ENCODE assay signal across 27 mouse cellular contexts in genomic region chr13:32024822-32025221, GRCm38 (mm10).
A peak's percentile ranks its signal among the peaks of the same experiment; 100 is the strongest.
DNase-seq lines count a peak whose midpoint lies in the region; ATAC-seq lines count a peak whose summit lies in the region.
"Had no signal": no experiment of that assay in that cellular context is flagged by ENCODE, and none has a peak within 500 bp of the region (broad histone marks: within the 10 kb centered on the region; RNA-seq: fewer than 3 reads in every experiment).

No protein-coding gene starts in this region.

- peak; percentile 5 for DNase-seq in kidney, adult 9 months
- DNase-seq in kidney, postnatal 14 days, result no peak
- DNase-seq in liver, embryonic 11.5 days (ENCODE audit: low spot score), result no peak
- DNase-seq: adrenal gland, postnatal 25 days; cerebellum, adult 11-12 months; cerebellum, adult 9-11 months; gastrocnemius, adult 2 months; gastrocnemius, postnatal 36 days; heart, adult 2 months; heart, postnatal 4 days; layer of hippocampus, adult 9-11 months; liver; right cerebral cortex, postnatal 4 days; thymus, postnatal 4 days had no signal

- ATAC-seq in liver, embryonic 11.5 days (replicated peaks; ENCODE audit: low FRiP score), result no peak
- ATAC-seq in liver, embryonic 12.5 days, result no peak
- ATAC-seq in limb, embryonic 12.5 days (ENCODE audit: insufficient number of reproducible peaks, insufficient read depth, low FRiP score, low TSS enrichment, low read depth), result no peak; the same call in 1 of the 2 replicates
- no peak for ATAC-seq in midbrain, embryonic 16.5 days
- no peak for ATAC-seq in megakaryocyte progenitor cell, adult 5-6 weeks (replicated peaks; ENCODE audit: poor library complexity)
- ATAC-seq: CD4-positive, CD25-positive, alpha-beta regulatory T cell, adult 4 months; forebrain, embryonic 16.5 days; intestine, embryonic 16.5 days had no signal

- no peak overlapping the region for H3K4me2 ChIP-seq in liver, embryonic 11.5 days
- no peak overlapping the region for H3K4me2 ChIP-seq in liver, embryonic 12.5 days
- H3K4me2 ChIP-seq in limb, embryonic 12.5 days, result no peak overlapping the region
- H3K4me2 ChIP-seq in midbrain, embryonic 16.5 days (ENCODE audit: low read length), result no peak overlapping the region
- H3K4me2 ChIP-seq: embryonic facial prominence, embryonic 15.5 days; heart, embryonic 12.5 days; hindbrain, embryonic 13.5 days; lung, embryonic 15.5 days; midbrain, embryonic 12.5 days; neural tube, embryonic 13.5 days had no signal

- no peaks in the 10 kb centered on the region for H3K9me3 ChIP-seq in liver, embryonic 11.5 days (ENCODE audit: control insufficient read depth, low read length)
- H3K9me3 ChIP-seq in liver, embryonic 12.5 days (replicated peaks), result no peaks in the 10 kb centered on the region
- no peaks in the 10 kb centered on the region for H3K9me3 ChIP-seq in limb, embryonic 12.5 days
- H3K9me3 ChIP-seq in midbrain, embryonic 16.5 days (replicated peaks; ENCODE audit: control insufficient read depth, low read length, poor library complexity, severe bottlenecking), result no peaks in the 10 kb centered on the region
- H3K9me3 ChIP-seq: embryonic facial prominence, embryonic 15.5 days; heart, embryonic 12.5 days; hindbrain, embryonic 13.5 days; lung, embryonic 15.5 days; midbrain, embryonic 12.5 days; neural tube, embryonic 13.5 days had no signal

- H3K9ac ChIP-seq in liver, embryonic 11.5 days (ENCODE audit: low read depth, low read length), result no peak overlapping the region
- H3K9ac ChIP-seq in liver, embryonic 12.5 days, result no peak overlapping the region
- H3K9ac ChIP-seq in limb, embryonic 12.5 days (replicated peaks), result no peak overlapping the region
- H3K9ac ChIP-seq in midbrain, embryonic 16.5 days (ENCODE audit: low read depth, low read length), result no peak overlapping the region
- H3K9ac ChIP-seq: embryonic facial prominence, embryonic 15.5 days; heart, embryonic 12.5 days; hindbrain, embryonic 13.5 days; lung, embryonic 15.5 days; midbrain, embryonic 12.5 days; neural tube, embryonic 13.5 days had no signal

- H3K4me1 ChIP-seq in liver, embryonic 11.5 days (replicated peaks; ENCODE audit: control insufficient read depth, insufficient read depth, low read length), result no peaks in the 10 kb centered on the region; the same call in 1 of the 2 replicates
- 0 out of 2 replicates have a peak, but pooled peaks cover 6% of the 10 kb centered on the region for H3K4me1 ChIP-seq in liver, embryonic 12.5 days
- peaks cover 38% of the 10 kb centered on the region for H3K4me1 ChIP-seq in limb, embryonic 12.5 days (replicated peaks)
- H3K4me1 ChIP-seq in midbrain, embryonic 16.5 days (ENCODE audit: control insufficient read depth, insufficient read depth, low read length), result 0 out of 2 replicates have a peak, but pooled peaks cover 2% of the 10 kb centered on the region
- H3K4me1 ChIP-seq: midbrain, embryonic 12.5 days had no signal

- H3K36me3 ChIP-seq in liver, embryonic 11.5 days (ENCODE audit: control insufficient read depth, insufficient read depth, low read length), result no peaks in the 10 kb centered on the region
- no peaks in the 10 kb centered on the region for H3K36me3 ChIP-seq in liver, embryonic 12.5 days
- no peaks in the 10 kb centered on the region for H3K36me3 ChIP-seq in limb, embryonic 12.5 days
- no peaks in the 10 kb centered on the region for H3K36me3 ChIP-seq in midbrain, embryonic 16.5 days (ENCODE audit: control insufficient read depth, insufficient read depth, low read length)
- H3K36me3 ChIP-seq: embryonic facial prominence, embryonic 15.5 days; heart, embryonic 12.5 days; hindbrain, embryonic 13.5 days; lung, embryonic 15.5 days; midbrain, embryonic 12.5 days; neural tube, embryonic 13.5 days had no signal

- peak overlapping the region; percentile 43; the same call in 1 of the 2 replicates for H3K27ac ChIP-seq in liver, embryonic 11.5 days (ENCODE audit: low read depth, low read length)
- H3K27ac ChIP-seq in liver, embryonic 12.5 days, result no peak overlapping the region
- peak overlapping the region; percentile 80 for H3K27ac ChIP-seq in limb, embryonic 12.5 days
- no peak overlapping the region for H3K27ac ChIP-seq in midbrain, embryonic 16.5 days (ENCODE audit: low read length)
- H3K27ac ChIP-seq: embryonic facial prominence, embryonic 15.5 days; gastrocnemius, adult 2 months; heart, adult 2 months; hindbrain, embryonic 13.5 days; lung, embryonic 15.5 days; midbrain, embryonic 12.5 days; neural tube, embryonic 13.5 days had no signal

- no peak overlapping the region for H3K4me3 ChIP-seq in liver, embryonic 11.5 days (ENCODE audit: low read depth, low read length)
- H3K4me3 ChIP-seq in liver, embryonic 12.5 days, result no peak overlapping the region
- H3K4me3 ChIP-seq in limb, embryonic 12.5 days (replicated peaks), result no peak overlapping the region
- no peak overlapping the region for H3K4me3 ChIP-seq in midbrain, embryonic 16.5 days (ENCODE audit: low read depth, low read length)
- H3K4me3 ChIP-seq: embryonic facial prominence, embryonic 15.5 days; gastrocnemius, adult 2 months; heart, adult 2 months; heart, embryonic 12.5 days; hindbrain, embryonic 13.5 days; lung, embryonic 15.5 days; midbrain, embryonic 12.5 days; neural tube, embryonic 13.5 days had no signal

- no peaks in the 10 kb centered on the region for H3K27me3 ChIP-seq in liver, embryonic 11.5 days (replicated peaks; ENCODE audit: control insufficient read depth, insufficient read depth, low read length)
- H3K27me3 ChIP-seq in liver, embryonic 12.5 days (replicated peaks), result no peaks in the 10 kb centered on the region
- H3K27me3 ChIP-seq in limb, embryonic 12.5 days, result peaks cover 23% of the 10 kb centered on the region
- H3K27me3 ChIP-seq in midbrain, embryonic 16.5 days (ENCODE audit: control insufficient read depth, insufficient read depth, low read depth, low read length), result no peaks in the 10 kb centered on the region
- H3K27me3 ChIP-seq: embryonic facial prominence, embryonic 15.5 days; heart, embryonic 12.5 days; hindbrain, embryonic 13.5 days; midbrain, embryonic 12.5 days had no signal

Comparison
In these comparisons a context has a peak if more than half of its experiments do, and no peak if none do; other contexts are left out.
1. H3K27ac ChIP-seq: peak in liver, embryonic 11.5 days (single experiment) and limb, embryonic 12.5 days (single experiment); none in liver, embryonic 12.5 days (single experiment) and midbrain, embryonic 16.5 days (single experiment).